Mouse (Mus musculus) myocyte (in vitro differentiated cells): Measurements from ENCODE around the gene Abca14.

Source experiments
- CEBPB ChIP-seq: IDR thresholded peaks from 2 replicates; pipeline ENCODE4 v1.6.1; 2011; ENCODE audit warnings: mild to moderate bottlenecking, moderate library complexity; ENCODE audit not compliant: poor library complexity, insufficient read depth, severe bottlenecking
- E2F4 ChIP-seq: IDR thresholded peaks from one replicate; pipeline ENCODE4 v1.6.1; 2011; ENCODE audit warnings: mild to moderate bottlenecking, control low read depth, moderate library complexity; ENCODE audit not compliant: insufficient read depth
- MAX ChIP-seq: IDR thresholded peaks from one replicate; pipeline ENCODE4 v1.6.1; 2011; ENCODE audit warnings: low read depth, mild to moderate bottlenecking, control low read depth
- MYOG ChIP-seq, 3 experiments: IDR thresholded peaks; one replicate each; pipeline ENCODE4 v1.6.1; 2011; ENCODE audit warnings: control low read depth in 2 of 3, low read depth in 2 of 3, mild to moderate bottlenecking in 2 of 3; ENCODE audit not compliant: insufficient read length in 2 of 3, control insufficient read depth in 1 of 3, insufficient read depth in 1 of 3
- POLR2A ChIP-seq: IDR thresholded peaks from one replicate; pipeline ENCODE4 v1.6.1; 2011; ENCODE audit warnings: low read depth, mild to moderate bottlenecking, control low read depth, moderate library complexity; ENCODE audit not compliant: insufficient read length
- POLR2AphosphoS2 ChIP-seq: IDR thresholded peaks from one replicate; pipeline ENCODE4 v1.6.1; 2011; ENCODE audit warnings: low read depth, control low read depth; ENCODE audit not compliant: insufficient read length
- REST ChIP-seq: IDR thresholded peaks from one replicate; pipeline ENCODE4 v1.6.1; 2011; ENCODE audit warnings: mild to moderate bottlenecking, control low read depth, moderate library complexity; ENCODE audit not compliant: insufficient read depth, insufficient read length
- SRF ChIP-seq: IDR thresholded peaks from one replicate; pipeline ENCODE4 v1.6.1; 2011; ENCODE audit warnings: low read depth; ENCODE audit not compliant: control insufficient read depth, insufficient read length
- TCF12 ChIP-seq: IDR thresholded peaks from one replicate; pipeline ENCODE4 v1.6.1; 2011; ENCODE audit warnings: mild to moderate bottlenecking, control low read depth; ENCODE audit not compliant: poor library complexity, insufficient read depth, severe bottlenecking
- USF1 ChIP-seq: IDR thresholded peaks from one replicate; pipeline ENCODE4 v1.6.1; 2011; ENCODE audit warnings: low read depth, mild to moderate bottlenecking, control low read depth, moderate library complexity

GRCm38 (mm10) chr7:120285286-120285685, 81.5 kb downstream of the Abca14 start:
- TF ChIP-seq POLR2A (no peak), CEBPB (no peak), MAX (no peak), REST (no peak), USF1 (no peak), POLR2AphosphoS2 (no peak), SRF (no peak), MYOG (IDR thresholded peaks at IDR 0.05; ENCODE audit: control insufficient read depth in 1 of 3, insufficient read depth in 1 of 3, insufficient read length in 2 of 3, low read depth in 2 of 3) (no peak), E2F4 (no peak), TCF12 (no peak)
